Mouse (Mus musculus) hindbrain, embryonic 12.5 days (tissue): ENCODE results near the gene Opa3. TPM values are rescaled to one million over a fixed set of nuclear protein-coding genes. Genes with fewer than 3 reads are reported as not detected.
A peak's percentile ranks its signal among the peaks of the same experiment; 100 is the strongest.

Experiments used
- ATAC-seq: fragments of 200-750 bp; cut with Nextera tagmentation; 2 replicates; pipeline ENCODE4 v1.8.0; 2017; ENCODE audit warnings: moderate TSS enrichment; ENCODE audit not compliant: low FRiP score
- H3K27ac ChIP-seq: fragments of 300-500 bp; sonication (generic); 2 replicates; pipeline ENCODE4 v1.5.1; 2016; ENCODE audit warnings: mild to moderate bottlenecking
- H3K27me3 ChIP-seq: fragments of 300-500 bp; sonication (generic); 2 replicates; pipeline ENCODE4 v1.6.1; 2016; ENCODE audit warnings: mild to moderate bottlenecking
- H3K36me3 ChIP-seq: fragments of 300-500 bp; sonication (generic); 2 replicates; pipeline ENCODE4 v1.6.1; 2016; ENCODE audit warnings: mild to moderate bottlenecking
- H3K4me1 ChIP-seq: fragments of 300-500 bp; sonication (generic); 2 replicates; pipeline ENCODE4 v1.6.1; 2016
- H3K4me2 ChIP-seq: fragments of 300-500 bp; sonication (generic); replicated peaks from 2 replicates; pipeline ENCODE4 v1.6.1; 2016; ENCODE audit warnings: mild to moderate bottlenecking
- H3K4me3 ChIP-seq: fragments of 300-500 bp; sonication (generic); 2 replicates; pipeline ENCODE4 v1.5.1; 2016; ENCODE audit warnings: mild to moderate bottlenecking
- H3K9ac ChIP-seq: fragments of 300-500 bp; sonication (generic); 2 replicates; pipeline ENCODE4 v1.6.1; 2016; ENCODE audit warnings: mild to moderate bottlenecking, moderate library complexity
- H3K9me3 ChIP-seq: fragments of 300-500 bp; sonication (generic); replicated peaks from 2 replicates; pipeline ENCODE4 v1.6.1; 2016; ENCODE audit warnings: mild to moderate bottlenecking
- WGBS: fragments of 180-500 bp; shearing (Covaris S2); methylation state at CpG from one replicate; pipeline ENCODE4 v1.1.7; 2016; 5-methylcytosine and 5-hydroxymethylcytosine counted together
- polyA plus RNA-seq: library from polyadenylated mRNA; unstranded; fragments of >200 nt; fragmentation: Nextera tagmentation; extraction: Ambion mirVana; gene quantifications from 2 replicates; pipeline ENCODE4 v1.2.1, GENCODE M21; 2016

The Opa3 gene
- polyA plus RNA-seq, 1 experiment from 2014 or later, result 41.1 TPM

DNA sequence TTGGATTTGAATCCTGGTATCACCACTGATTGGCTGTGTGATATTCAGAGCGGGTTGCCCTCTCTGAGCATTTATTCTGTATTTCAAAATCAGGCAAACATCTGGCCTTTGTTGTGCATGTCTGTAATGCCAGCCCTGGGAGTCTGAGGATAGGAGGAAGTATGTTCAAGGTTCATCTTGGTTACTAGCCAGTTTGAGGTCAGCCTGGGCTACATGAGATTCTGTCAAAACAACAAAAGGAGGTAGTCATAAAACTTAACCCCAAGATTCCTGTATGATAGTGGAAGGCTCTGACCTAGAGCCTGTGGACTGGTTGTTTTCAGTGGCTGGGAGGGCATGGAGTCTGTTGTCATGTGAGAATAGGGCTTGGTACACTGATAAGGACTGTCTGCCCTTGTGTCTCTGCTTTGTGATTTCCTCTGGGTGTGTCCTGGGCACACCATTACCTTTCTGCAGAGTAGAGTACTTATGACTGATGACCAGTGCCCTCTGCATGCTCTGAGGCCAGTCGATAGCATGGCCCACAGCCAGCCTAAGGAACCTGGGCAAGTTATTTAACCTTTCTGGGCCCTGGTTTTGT lies 7.0 kb downstream of the Opa3 start:
- no peak for ATAC-seq
- no peaks in the 10 kb centered on the region for H3K9me3 ChIP-seq
- peaks cover 10% of the 10 kb centered on the region for H3K4me1 ChIP-seq
- WGBS, result 94% methylated on average over 2 of the region's 2 CpGs
- H3K36me3 ChIP-seq, result peaks cover 4% of the 10 kb centered on the region; the same call in 1 of the 2 replicates
- H3K27me3 ChIP-seq, result no peaks in the 10 kb centered on the region
- H3K4me3 ChIP-seq, result no peak overlapping the region
- no peak overlapping the region for H3K9ac ChIP-seq
- no peak overlapping the region for H3K27ac ChIP-seq
- no peak overlapping the region for H3K4me2 ChIP-seq

DNA sequence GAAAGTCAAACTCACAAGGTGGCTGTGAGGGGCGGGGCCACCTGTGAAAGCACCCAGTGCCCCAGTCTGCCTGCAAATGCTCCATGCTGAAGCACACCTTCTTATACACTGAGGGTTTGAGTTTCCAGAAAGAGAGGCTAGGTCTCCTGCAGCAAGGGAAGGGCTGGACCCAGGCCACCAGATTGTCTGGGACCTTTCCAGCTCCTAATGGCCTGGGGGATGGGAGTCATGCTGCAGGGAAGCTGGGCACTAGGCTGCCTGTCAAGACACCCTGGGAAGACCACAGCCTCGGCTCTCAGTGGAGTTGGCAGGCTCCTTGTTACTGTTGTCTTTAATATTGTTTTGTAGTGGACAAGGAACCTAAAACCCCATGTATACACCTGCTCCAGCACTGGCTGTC lies 8.3 kb downstream of the Opa3 start:
- Histone ChIP-seq H3K4me2 (no peak overlapping the region), H3K4me3 (no peak overlapping the region), H3K27ac (no peak overlapping the region), H3K27me3 (no peaks in the 10 kb centered on the region), H3K9ac (peak overlapping the region; percentile 8; the same call in 1 of the 2 replicates), H3K36me3 (peaks cover 4% of the 10 kb centered on the region; the same call in 1 of the 2 replicates), H3K9me3 (no peaks in the 10 kb centered on the region), H3K4me1 (peaks cover 10% of the 10 kb centered on the region)
- WGBS, result 83% methylated on average over 2 of the region's 2 CpGs
- ATAC-seq, result no peak

DNA sequence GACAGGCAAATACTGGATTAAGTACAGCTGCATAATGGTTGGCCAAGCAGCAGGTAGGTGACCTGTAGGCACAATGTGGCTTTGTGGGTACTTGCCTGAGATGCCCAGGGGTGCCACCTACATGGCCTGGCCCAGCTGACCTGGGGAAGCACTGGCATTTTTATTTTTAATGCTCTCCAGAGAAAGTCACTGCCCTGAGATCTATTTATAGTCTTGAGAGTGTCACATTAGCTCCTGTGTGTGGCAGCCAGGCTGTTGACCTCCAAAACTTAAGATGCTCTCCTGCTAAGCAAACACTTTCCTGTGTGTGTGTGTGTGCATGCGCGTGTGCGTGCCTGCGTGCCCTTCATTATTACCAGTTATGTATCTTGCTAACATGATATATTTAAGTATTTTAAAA lies 10.2 kb downstream of the Opa3 start:
- ATAC-seq, result no peak
- no peaks in the 10 kb centered on the region for H3K9me3 ChIP-seq
- H3K4me1 ChIP-seq, result peaks cover 10% of the 10 kb centered on the region
- no peaks in the 10 kb centered on the region for H3K36me3 ChIP-seq
- H3K27me3 ChIP-seq, result no peaks in the 10 kb centered on the region
- no peak overlapping the region for H3K27ac ChIP-seq
- WGBS, result 94% methylated on average over 4 of the region's 4 CpGs
- H3K9ac ChIP-seq, result no peak overlapping the region
- H3K4me2 ChIP-seq, result no peak overlapping the region
- H3K4me3 ChIP-seq, result no peak overlapping the region

DNA sequence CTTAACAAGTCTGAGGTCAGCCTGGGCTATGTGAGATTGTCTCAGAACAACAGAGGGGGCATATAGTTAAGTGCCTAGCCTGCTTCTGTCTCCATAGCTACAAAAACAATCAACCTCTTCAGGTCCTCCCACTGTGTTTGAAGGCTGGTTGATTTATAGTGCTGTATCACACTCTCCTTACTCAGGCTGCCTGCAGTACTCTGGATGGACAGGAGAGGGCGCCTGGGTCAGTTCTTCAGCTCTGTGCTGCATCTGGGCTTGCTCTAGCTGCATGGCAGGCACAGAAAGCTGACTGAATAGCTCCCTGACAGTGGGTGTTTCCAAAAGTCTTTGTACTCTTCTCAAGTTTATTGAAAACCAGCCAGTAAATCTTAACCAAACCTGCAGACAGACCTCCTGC lies 11.3 kb downstream of the Opa3 start:
- WGBS, result 0% methylated on average over 1 of the region's 1 CpGs
- H3K9me3 ChIP-seq, result no peaks in the 10 kb centered on the region
- H3K9ac ChIP-seq, result no peak overlapping the region
- H3K27me3 ChIP-seq, result no peaks in the 10 kb centered on the region
- no peak overlapping the region for H3K4me2 ChIP-seq
- no peak overlapping the region for H3K27ac ChIP-seq
- no peaks in the 10 kb centered on the region for H3K36me3 ChIP-seq
- H3K4me3 ChIP-seq, result no peak overlapping the region
- H3K4me1 ChIP-seq, result peaks cover 15% of the 10 kb centered on the region
- peak; percentile 86 for ATAC-seq

DNA sequence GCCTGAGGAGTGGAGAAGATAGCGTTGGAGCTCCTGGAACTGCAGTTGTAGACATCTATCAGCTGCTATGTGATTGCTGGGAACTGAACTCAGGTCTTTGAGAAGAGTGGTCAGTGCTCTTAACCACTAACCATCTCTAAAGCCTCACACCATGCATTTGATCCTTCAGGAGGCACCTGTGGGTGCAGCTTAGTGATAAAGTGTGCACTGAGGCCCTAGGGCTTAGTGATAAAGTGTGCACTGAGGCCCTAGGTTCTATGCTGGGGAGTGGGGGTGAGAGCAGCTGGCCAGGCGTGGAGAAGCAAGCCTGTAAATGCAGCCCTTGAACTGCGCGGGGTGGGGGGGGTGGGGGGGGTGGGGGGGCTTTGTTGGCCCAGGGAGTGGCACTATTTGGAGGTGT lies 11.9 kb downstream of the Opa3 start:
- no peaks in the 10 kb centered on the region for H3K27me3 ChIP-seq
- no peak overlapping the region for H3K27ac ChIP-seq

DNA sequence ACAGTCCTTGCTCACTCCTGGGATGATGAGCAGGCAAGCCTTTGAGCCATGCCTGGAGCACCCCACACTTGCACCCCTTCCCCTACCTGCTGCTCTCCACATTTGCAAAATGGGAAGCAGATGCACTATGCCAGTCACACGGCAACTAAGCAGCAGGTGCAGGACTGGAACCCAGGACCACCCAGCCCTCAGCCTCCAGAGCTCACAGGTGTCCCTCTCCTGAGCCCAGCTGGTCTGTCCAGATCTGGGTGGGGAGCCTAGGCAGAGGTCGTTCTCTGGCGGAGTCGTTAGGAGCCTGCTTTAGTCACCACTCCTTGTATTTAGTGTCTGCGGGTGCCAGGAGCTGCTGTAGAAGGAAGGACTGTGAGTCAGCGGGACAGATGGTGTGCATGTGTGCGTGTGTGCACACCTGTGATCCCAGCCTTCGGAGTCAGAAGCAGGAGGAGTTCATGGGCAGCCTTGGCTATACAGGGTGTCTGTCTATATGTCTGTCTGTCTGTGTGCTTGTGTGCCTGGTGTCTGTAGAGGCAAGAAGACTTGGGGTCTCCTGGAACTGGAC lies 12.8 kb downstream of the Opa3 start:
- peaks cover 15% of the 10 kb centered on the region for H3K4me1 ChIP-seq
- no peaks in the 10 kb centered on the region for H3K27me3 ChIP-seq
- no peak for ATAC-seq
- H3K4me2 ChIP-seq, result no peak overlapping the region
- peaks cover 14% of the 10 kb centered on the region for H3K36me3 ChIP-seq
- no peaks in the 10 kb centered on the region for H3K9me3 ChIP-seq
- no peak overlapping the region for H3K4me3 ChIP-seq
- no peak overlapping the region for H3K9ac ChIP-seq
- no peak overlapping the region for H3K27ac ChIP-seq
- 92% methylated on average over 8 of the region's 8 CpGs for WGBS

More for the DNA sequence above, 11.9 kb downstream of the Opa3 start:
- 80% methylated on average over 1 of the region's 4 CpGs for WGBS
- Histone ChIP-seq H3K9ac (no peak overlapping the region), H3K9me3 (no peaks in the 10 kb centered on the region), H3K4me1 (peaks cover 15% of the 10 kb centered on the region), H3K4me2 (no peak overlapping the region), H3K4me3 (no peak overlapping the region), H3K36me3 (peaks cover 4% of the 10 kb centered on the region)
- 0 out of 2 replicates have a peak, but pooled peaks have one; percentile 26 for ATAC-seq

DNA sequence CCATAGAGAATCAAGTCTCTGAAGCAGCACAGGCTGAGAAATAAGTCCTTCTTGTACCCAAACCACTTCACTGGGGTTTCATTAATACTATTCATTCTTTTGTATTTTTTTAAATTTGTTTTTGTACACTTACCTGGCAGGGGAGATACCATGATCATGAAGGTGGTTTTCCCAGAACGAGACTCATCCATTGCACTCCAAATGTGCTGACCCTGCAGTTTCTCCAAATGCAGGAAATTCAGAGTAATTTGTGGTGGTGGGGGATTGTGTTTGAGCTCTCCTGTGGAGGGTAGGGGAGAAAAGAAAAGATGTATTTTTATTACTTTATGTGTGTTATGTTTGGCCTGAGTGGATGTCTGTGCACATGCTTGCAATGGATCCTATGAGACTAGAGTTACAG lies 13.9 kb downstream of the Opa3 start:
- Histone ChIP-seq H3K9me3 (no peaks in the 10 kb centered on the region), H3K4me2 (no peak overlapping the region), H3K36me3 (peaks cover 23% of the 10 kb centered on the region), H3K27ac (no peak overlapping the region), H3K9ac (no peak overlapping the region), H3K4me3 (no peak overlapping the region), H3K4me1 (peaks cover 15% of the 10 kb centered on the region), H3K27me3 (no peaks in the 10 kb centered on the region)
- WGBS, result 89% methylated on average over 1 of the region's 1 CpGs
- no peak for ATAC-seq

DNA sequence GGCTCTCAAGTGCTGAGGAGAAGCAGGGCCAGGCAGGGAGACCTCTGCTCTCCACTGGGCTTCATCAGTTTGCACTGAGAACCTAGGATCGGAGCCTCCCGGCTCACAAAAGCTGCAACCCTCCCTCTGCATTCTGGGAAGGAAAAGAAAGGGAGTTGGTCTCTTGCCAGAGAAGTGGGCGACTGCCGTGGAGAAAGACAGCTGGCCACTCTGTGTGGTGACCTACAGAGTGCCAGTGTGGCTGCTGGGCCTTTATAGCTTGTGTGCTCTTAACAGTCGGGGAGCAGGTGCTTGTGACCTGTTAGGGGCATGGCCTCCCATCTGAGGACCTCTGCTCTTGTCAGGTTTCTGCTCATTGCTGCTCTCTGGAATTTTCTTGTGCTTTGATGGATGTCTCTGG lies 15.7 kb downstream of the Opa3 start:
- Histone ChIP-seq H3K36me3 (peaks cover 31% of the 10 kb centered on the region), H3K4me3 (no peak overlapping the region), H3K27ac (no peak overlapping the region), H3K4me2 (no peak overlapping the region), H3K27me3 (no peaks in the 10 kb centered on the region), H3K4me1 (peaks cover 15% of the 10 kb centered on the region), H3K9ac (no peak overlapping the region), H3K9me3 (no peaks in the 10 kb centered on the region)
- WGBS, result 80% methylated on average over 5 of the region's 5 CpGs
- no peak for ATAC-seq

DNA sequence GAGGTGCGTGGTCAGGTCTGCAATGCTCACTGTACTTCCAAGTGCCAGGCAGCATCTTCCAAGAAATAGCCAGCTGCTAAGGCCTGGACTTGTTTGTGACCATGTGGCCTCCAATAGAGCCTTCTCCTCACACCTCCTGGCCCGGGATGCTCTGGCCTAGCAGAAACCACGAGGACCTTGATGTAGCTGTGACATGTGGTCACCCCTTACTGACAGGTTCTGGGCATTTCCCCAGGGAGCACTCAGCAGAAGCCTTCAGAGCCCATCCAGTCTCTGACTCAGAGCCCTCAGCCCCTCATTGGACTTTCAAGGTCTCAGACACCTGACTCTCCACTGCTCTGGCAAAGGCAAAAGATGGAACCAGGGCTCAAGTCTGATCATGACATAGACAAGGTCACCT lies 16.9 kb downstream of the Opa3 start:
- H3K4me2 ChIP-seq, result no peak overlapping the region
- peaks cover 31% of the 10 kb centered on the region for H3K36me3 ChIP-seq
- H3K27me3 ChIP-seq, result no peaks in the 10 kb centered on the region
- H3K9me3 ChIP-seq, result no peaks in the 10 kb centered on the region
- no peak overlapping the region for H3K4me3 ChIP-seq
- no peak overlapping the region for H3K9ac ChIP-seq
- no peak overlapping the region for H3K27ac ChIP-seq
- no peak for ATAC-seq
- 0 out of 2 replicates have a peak, but pooled peaks cover 4% of the 10 kb centered on the region for H3K4me1 ChIP-seq
- 88% methylated on average over 3 of the region's 3 CpGs for WGBS

GRCm38 (mm10) chr7:19246855-19247254 lies 18.7 kb downstream of the Opa3 start:
- H3K27me3 ChIP-seq, result no peaks in the 10 kb centered on the region
- 0 out of 2 replicates have a peak, but pooled peaks cover 4% of the 10 kb centered on the region for H3K4me1 ChIP-seq
- H3K4me3 ChIP-seq, result no peak overlapping the region
- H3K9ac ChIP-seq, result no peak overlapping the region
- no peak overlapping the region for H3K27ac ChIP-seq
- 92% methylated on average over 1 of the region's 1 CpGs for WGBS
- H3K4me2 ChIP-seq, result no peak overlapping the region
- no peak for ATAC-seq
- peaks cover 31% of the 10 kb centered on the region for H3K36me3 ChIP-seq
- H3K9me3 ChIP-seq, result no peaks in the 10 kb centered on the region

GRCm38 (mm10) chr7:19247511-19247910 lies 19.4 kb downstream of the Opa3 start:
- Histone ChIP-seq H3K4me3 (no peak overlapping the region), H3K4me1 (0 out of 2 replicates have a peak, but pooled peaks cover 4% of the 10 kb centered on the region), H3K36me3 (peaks cover 31% of the 10 kb centered on the region), H3K9me3 (no peaks in the 10 kb centered on the region), H3K27me3 (no peaks in the 10 kb centered on the region), H3K9ac (no peak overlapping the region), H3K4me2 (no peak overlapping the region), H3K27ac (no peak overlapping the region)
- ATAC-seq, result no peak
- 92% methylated on average over 2 of the region's 2 CpGs for WGBS

DNA sequence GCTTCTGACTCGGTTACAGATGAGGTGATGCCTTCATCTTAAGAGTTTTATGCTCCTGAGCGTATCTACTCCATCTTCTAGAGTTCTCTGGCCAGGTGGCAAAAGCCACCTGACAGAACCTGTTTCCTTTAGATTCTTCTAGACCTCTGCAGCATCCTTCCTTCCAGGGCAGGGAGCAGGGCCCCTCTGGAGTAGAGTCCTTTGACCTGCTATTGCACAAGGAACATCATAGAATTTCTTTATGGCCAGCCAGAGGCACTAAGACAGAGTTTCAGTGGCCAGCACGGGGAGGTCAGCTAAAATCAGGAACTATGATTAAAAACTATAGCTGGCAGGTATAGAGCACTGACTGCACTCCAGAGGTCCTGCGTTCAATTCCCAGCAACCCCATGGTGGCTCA lies 23.9 kb downstream of the Opa3 start:
- Histone ChIP-seq H3K9ac (no peak overlapping the region), H3K4me1 (no peaks in the 10 kb centered on the region), H3K27me3 (no peaks in the 10 kb centered on the region), H3K4me3 (no peak overlapping the region), H3K36me3 (peaks cover 22% of the 10 kb centered on the region), H3K4me2 (no peak overlapping the region), H3K27ac (no peak overlapping the region), H3K9me3 (no peaks in the 10 kb centered on the region)
- no peak for ATAC-seq
- 84% methylated on average over 4 of the region's 4 CpGs for WGBS

DNA sequence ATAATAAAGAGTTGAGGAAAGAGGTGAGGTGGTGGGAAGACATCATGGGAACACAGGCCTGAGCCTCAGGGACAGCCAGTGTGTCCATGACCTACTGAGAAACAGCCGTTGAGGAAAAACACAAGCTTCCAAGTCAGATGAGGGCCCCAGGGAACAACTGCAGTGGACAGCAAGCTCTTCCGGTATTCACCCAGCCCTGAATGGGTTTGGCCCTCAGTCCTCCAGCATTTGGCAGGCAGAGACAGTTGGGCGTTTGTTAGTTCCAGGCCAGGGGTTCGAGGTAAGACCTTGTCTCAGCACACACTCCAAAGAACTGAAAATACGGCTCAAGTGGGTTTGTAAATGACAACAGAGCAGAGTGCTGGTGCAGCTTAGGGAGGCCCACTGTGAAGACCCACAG lies 25.3 kb downstream of the Opa3 start:
- Histone ChIP-seq H3K9me3 (no peaks in the 10 kb centered on the region), H3K4me2 (no peak overlapping the region), H3K9ac (no peak overlapping the region), H3K36me3 (peaks cover 27% of the 10 kb centered on the region), H3K4me1 (no peaks in the 10 kb centered on the region), H3K27ac (no peak overlapping the region), H3K27me3 (no peaks in the 10 kb centered on the region), H3K4me3 (no peak overlapping the region)
- 66% methylated on average over 5 of the region's 5 CpGs for WGBS
- ATAC-seq, result no peak
